Mouse (Mus musculus) ovary, postnatal 10 days (tissue): ENCODE data around the gene Xpo6.

Experiments
- DNase-seq: peaks from one replicate; pipeline ENCODE4 v3.0.0; 2022; ENCODE audit warnings: low spot score

Xpo6 gene

GRCm38 (mm10) chr7:126080949-126081654 lies 119.2 kb downstream of the Xpo6 start:
- DNase-seq = no peak

GRCm38 (mm10) chr7:126076935-126077334 lies 123.4 kb downstream of the Xpo6 start:
- DNase-seq = no peak

GRCm38 (mm10) chr7:126075058-126075457 lies 125.2 kb downstream of the Xpo6 start:
- no peak for DNase-seq

GRCm38 (mm10) chr7:126070321-126070720 lies 130.0 kb downstream of the Xpo6 start:
- DNase-seq = no peak

GRCm38 (mm10) chr7:126066777-126067176 lies 133.5 kb downstream of the Xpo6 start:
- DNase-seq = peak; percentile 25

GRCm38 (mm10) chr7:126065243-126065876 lies 134.9 kb downstream of the Xpo6 start:
- DNase-seq = no peak

GRCm38 (mm10) chr7:126062228-126062627 lies 138.1 kb downstream of the Xpo6 start:
- no peak for DNase-seq

GRCm38 (mm10) chr7:126058918-126059317 lies 141.4 kb downstream of the Xpo6 start:
- DNase-seq = no peak

GRCm38 (mm10) chr7:126057332-126057914 lies 142.9 kb downstream of the Xpo6 start:
- DNase-seq = no peak

- no peak for DNase-seq
Observed at GRCm38 (mm10) chr7:126054574-126054973, 145.7 kb downstream of the Xpo6 start.

- DNase-seq = no peak
Observed at GRCm38 (mm10) chr7:126053618-126054017, 146.7 kb downstream of the Xpo6 start.

- no peak for DNase-seq
Observed at GRCm38 (mm10) chr7:126051910-126052309, 148.4 kb downstream of the Xpo6 start.
